Mouse (Mus musculus): Measurements from ENCODE around the gene Abcc12.

DNA sequence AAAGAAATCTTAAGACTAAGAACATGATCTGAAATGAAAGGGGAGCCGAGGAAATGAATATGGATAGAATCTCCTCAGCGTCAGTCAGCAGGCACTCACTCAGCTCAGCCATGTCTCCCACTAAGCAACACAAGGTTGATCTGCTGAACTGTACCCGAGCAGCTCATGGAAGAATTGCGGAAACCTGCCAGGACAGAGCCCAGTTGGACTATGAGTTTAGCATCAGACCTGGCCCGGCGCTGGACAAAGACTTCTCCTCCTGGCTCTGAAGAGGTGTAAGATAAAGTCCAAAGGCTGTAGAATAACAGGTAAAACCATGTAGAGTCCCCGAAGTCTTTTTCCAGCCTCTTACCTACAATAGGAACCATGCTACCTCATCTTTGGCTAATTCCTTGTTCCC lies 17.2 kb upstream of the Abcc12 start:
- TF ChIP-seq USF1 (IDR thresholded peaks at IDR 0.05; ENCODE audit: low read depth, low read length) (no peak), MXI1 (IDR thresholded peaks at IDR 0.05; ENCODE audit: low read depth, low read length) (no peak), CTCF (conservative IDR thresholded peaks at IDR 0.05 in 1 of 2, IDR thresholded peaks at IDR 0.05 in 1 of 2; ENCODE audit: low read depth in 2 of 2, low read length in 2 of 2) (no peak), MAFK (IDR thresholded peaks at IDR 0.05; ENCODE audit: insufficient replicate concordance, low read length) (no peak), TBP (conservative IDR thresholded peaks at IDR 0.05; ENCODE audit: low read depth, low read length) (no peak), ZMIZ1 (IDR thresholded peaks at IDR 0.05; ENCODE audit: low read depth, low read length) (no peak), POLR2A (IDR thresholded peaks at IDR 0.05; ENCODE audit: low read depth, low read length) (no peak), PAX5 (IDR thresholded peaks at IDR 0.05; ENCODE audit: low read length) (no peak), HCFC1 (IDR thresholded peaks at IDR 0.05; ENCODE audit: low read depth, low read length) (no peak), ETS1 (conservative IDR thresholded peaks at IDR 0.05; ENCODE audit: low read depth, low read length) (no peak), GABPA (IDR thresholded peaks at IDR 0.05; ENCODE audit: insufficient replicate concordance, low read depth, low read length) (no peak), MYC (IDR thresholded peaks at IDR 0.05; ENCODE audit: low read depth, low read length) (no peak)
